Mouse (Mus musculus) G1E (cell line): ENCODE data around the gene Fgfr2. TPM values are rescaled to one million over a fixed set of nuclear protein-coding genes. Genes with fewer than 3 reads are reported as not detected.

ENCODE experiments used
- ATAC-seq: 2 replicates; pipeline ENCODE4 v1.8.0; 2016; ENCODE audit warnings: mild to moderate bottlenecking; ENCODE audit not compliant: insufficient number of reproducible peaks, poor library complexity, low FRiP score, severe bottlenecking; ENCODE audit errors: extremely low read depth
- DNase-seq: peaks from one replicate; pipeline ENCODE4 v3.0.0; 2012; ENCODE audit warnings: low spot score
- H3K27me3 ChIP-seq: 2 replicates; pipeline ENCODE4 v1.6.1; 2012; ENCODE audit warnings: mild to moderate bottlenecking, low read length, inconsistent platforms; ENCODE audit not compliant: insufficient read depth
- H3K36me3 ChIP-seq: replicated peaks from 2 replicates; pipeline ENCODE3; 2012; ENCODE audit warnings: mild to moderate bottlenecking, inconsistent platforms
- H3K4me1 ChIP-seq: 2 replicates; pipeline ENCODE4 v1.6.1; 2012; ENCODE audit warnings: low read depth, low read length, inconsistent platforms, mixed read lengths; ENCODE audit not compliant: insufficient read depth
- H3K4me3 ChIP-seq: 2 replicates; pipeline ENCODE4 v1.5.1; 2012; ENCODE audit warnings: low read depth, mild to moderate bottlenecking, inconsistent platforms, low read length, moderate library complexity, mixed read lengths
- H3K9me3 ChIP-seq: replicated peaks from 2 replicates; pipeline ENCODE4 v1.6.1; 2012; ENCODE audit warnings: inconsistent platforms
- CTCF ChIP-seq: IDR thresholded peaks from 2 replicates; pipeline ENCODE4 v1.5.1; 2012; ENCODE audit warnings: low read depth, low read length, inconsistent platforms, mixed read lengths
- GATA1 ChIP-seq: IDR thresholded peaks from 2 replicates; pipeline ENCODE4 v1.6.1; 2012; ENCODE audit warnings: borderline replicate concordance, low read length, inconsistent platforms, mixed read lengths
- GATA2 ChIP-seq: IDR thresholded peaks from 2 replicates; pipeline ENCODE4 v1.6.1; 2012; ENCODE audit warnings: low read depth, low read length, inconsistent platforms, borderline replicate concordance
- POLR2AphosphoS5 ChIP-seq: IDR thresholded peaks from 2 replicates; pipeline ENCODE4 v1.6.1; 2012; ENCODE audit warnings: low read depth, low read length, inconsistent platforms; ENCODE audit not compliant: insufficient replicate concordance
- TAL1 ChIP-seq: conservative IDR thresholded peaks from 2 replicates; pipeline ENCODE4 v1.6.1; 2012; ENCODE audit warnings: low read depth, low read length, inconsistent platforms, mixed read lengths
- polyA plus RNA-seq: library from polyadenylated mRNA; stranded (reverse); fragments of >175 nt; gene quantifications from 2 replicates; pipeline ENCODE4 v1.2.3, GENCODE M21; 2012
- total RNA-seq, 2 experiments: library from RNA; stranded (forward) in 1 of 2; stranded (reverse) in 1 of 2; fragments of 200-1000 nt in 1 of 2; fragments of >200 nt in 1 of 2; fragmentation: Nextera tagmentation in 1 of 2; gene quantifications; 2 replicates each; pipeline ENCODE4 v1.2.3; 2014 to 2017

Fgfr2 gene
- total and polyA plus RNA-seq, 3 experiments: 0.22 TPM; not detected in 2

GRCm38 (mm10) chr7:133090641-133091040 lies 32.5 kb downstream of the Fgfr2 start:
- H3K27me3 ChIP-seq: no peaks in the 10 kb centered on the region
- peaks cover 78% of the 10 kb centered on the region for H3K36me3 ChIP-seq
- ATAC-seq (no peak), DNase-seq (no peak)
- H3K4me1 ChIP-seq: peaks cover 16% of the 10 kb centered on the region; the same call in 1 of the 2 replicates
- no peaks in the 10 kb centered on the region for H3K9me3 ChIP-seq
- no peak overlapping the region for H3K4me3 ChIP-seq
- TF ChIP-seq TAL1: no peak
- TF ChIP-seq POLR2AphosphoS5: no peak
- no peak for TF ChIP-seq CTCF
- no peak for TF ChIP-seq GATA1

DNA sequence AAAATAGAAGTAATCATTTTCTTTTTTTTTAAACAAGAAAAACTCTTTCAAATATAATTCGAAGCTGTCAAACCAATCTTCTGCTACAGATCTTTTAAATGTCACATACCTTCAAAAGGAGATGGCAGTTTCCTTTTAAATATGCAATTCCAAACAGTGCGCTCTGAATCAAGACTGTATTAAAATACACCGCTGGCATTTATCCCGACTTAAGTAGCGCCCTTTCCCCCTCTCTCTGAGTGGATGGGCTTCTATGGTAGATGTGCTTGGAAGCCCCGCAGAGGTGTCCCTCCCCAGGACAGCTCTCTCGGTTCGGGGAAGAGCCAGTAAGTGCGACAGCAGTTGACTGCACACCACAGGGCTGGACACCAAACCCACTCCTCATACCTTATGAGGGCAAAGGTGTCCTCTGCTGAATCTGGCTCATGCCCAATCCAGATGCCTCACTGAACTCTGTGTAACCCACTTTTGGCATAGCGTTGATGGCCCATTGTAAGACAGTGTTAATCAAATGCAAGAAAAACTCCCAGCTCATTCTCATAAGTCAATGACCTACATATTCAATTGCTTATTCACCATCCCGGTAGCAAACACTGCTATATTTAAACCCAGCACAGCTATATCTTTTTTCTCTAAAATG lies 33.4 kb downstream of the Fgfr2 start:
- DNase-seq (no peak), ATAC-seq (no peak)
- Histone ChIP-seq H3K4me1 (peaks cover 16% of the 10 kb centered on the region; the same call in 1 of the 2 replicates), H3K9me3 (no peaks in the 10 kb centered on the region), H3K36me3 (peaks cover 80% of the 10 kb centered on the region), H3K27me3 (no peaks in the 10 kb centered on the region), H3K4me3 (no peak overlapping the region)
- TF ChIP-seq CTCF: no peak
- no peak for TF ChIP-seq TAL1
- TF ChIP-seq POLR2AphosphoS5: no peak
- TF ChIP-seq GATA2: no peak
- no peak for TF ChIP-seq GATA1

DNA sequence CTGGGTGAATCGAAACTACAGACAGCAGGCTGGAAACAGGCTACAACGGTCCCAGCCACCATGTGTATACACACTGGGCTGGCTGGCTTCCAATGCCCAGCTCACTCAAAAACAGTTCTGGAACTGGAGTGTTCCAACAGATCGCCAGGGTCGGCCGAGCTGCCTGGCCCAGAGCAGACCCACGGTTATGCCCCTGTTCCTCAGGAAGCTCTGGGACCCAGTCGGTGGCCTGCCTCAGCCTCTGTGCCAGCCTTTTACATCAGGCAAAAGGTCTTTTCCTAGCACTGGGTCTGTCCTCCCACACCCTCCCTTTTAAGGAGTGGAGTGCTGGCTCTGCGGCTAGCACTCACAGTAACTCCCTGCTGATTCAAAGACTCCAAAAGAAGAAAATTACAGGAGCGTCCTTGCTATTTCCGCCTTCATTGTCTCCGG lies 34.3 kb downstream of the Fgfr2 start:
- TF ChIP-seq TAL1 (no peak), GATA1 (no peak), GATA2 (no peak), CTCF (no peak), POLR2AphosphoS5 (no peak)
- H3K4me1 ChIP-seq: peaks cover 16% of the 10 kb centered on the region; the same call in 1 of the 2 replicates
- no peaks in the 10 kb centered on the region for H3K9me3 ChIP-seq
- peaks cover 80% of the 10 kb centered on the region for H3K36me3 ChIP-seq
- DNase-seq: no peak
- ATAC-seq: no peak
- no peak overlapping the region for H3K4me3 ChIP-seq
- no peaks in the 10 kb centered on the region for H3K27me3 ChIP-seq

- Histone ChIP-seq H3K27me3 (no peaks in the 10 kb centered on the region), H3K36me3 (peaks cover 80% of the 10 kb centered on the region), H3K9me3 (no peaks in the 10 kb centered on the region), H3K4me1 (peaks cover 16% of the 10 kb centered on the region; the same call in 1 of the 2 replicates), H3K4me3 (no peak overlapping the region)
- ATAC-seq: no peak
- TF ChIP-seq GATA1 (no peak), GATA2 (no peak), TAL1 (no peak), CTCF (no peak), POLR2AphosphoS5 (no peak)
- DNase-seq: no peak
These were observed 34.7 kb downstream of the Fgfr2 start for GRCm38 (mm10) chr7:133088411-133088810.

DNA sequence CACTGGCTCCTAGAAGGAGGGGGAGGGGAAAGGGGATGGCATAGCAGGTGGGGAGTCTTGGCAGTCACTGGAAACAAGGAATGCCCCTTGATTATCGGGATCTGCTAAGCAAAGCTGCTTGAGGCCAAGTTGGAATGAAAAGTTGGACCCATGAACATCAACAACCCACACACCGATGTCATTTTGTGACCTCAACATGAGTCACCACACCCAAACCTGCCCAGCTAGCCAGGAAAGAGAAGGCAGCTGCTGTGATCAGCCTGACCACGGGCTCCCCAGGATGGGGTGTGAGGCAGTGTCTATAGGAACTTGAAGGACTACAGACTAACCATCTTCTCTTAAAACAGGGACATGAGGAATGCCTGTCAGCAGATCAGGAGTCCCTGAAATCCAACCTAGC lies 37.7 kb downstream of the Fgfr2 start:
- Histone ChIP-seq H3K27me3 (no peaks in the 10 kb centered on the region), H3K4me3 (no peak overlapping the region), H3K4me1 (peaks cover 8% of the 10 kb centered on the region; the same call in 1 of the 2 replicates)

DNA sequence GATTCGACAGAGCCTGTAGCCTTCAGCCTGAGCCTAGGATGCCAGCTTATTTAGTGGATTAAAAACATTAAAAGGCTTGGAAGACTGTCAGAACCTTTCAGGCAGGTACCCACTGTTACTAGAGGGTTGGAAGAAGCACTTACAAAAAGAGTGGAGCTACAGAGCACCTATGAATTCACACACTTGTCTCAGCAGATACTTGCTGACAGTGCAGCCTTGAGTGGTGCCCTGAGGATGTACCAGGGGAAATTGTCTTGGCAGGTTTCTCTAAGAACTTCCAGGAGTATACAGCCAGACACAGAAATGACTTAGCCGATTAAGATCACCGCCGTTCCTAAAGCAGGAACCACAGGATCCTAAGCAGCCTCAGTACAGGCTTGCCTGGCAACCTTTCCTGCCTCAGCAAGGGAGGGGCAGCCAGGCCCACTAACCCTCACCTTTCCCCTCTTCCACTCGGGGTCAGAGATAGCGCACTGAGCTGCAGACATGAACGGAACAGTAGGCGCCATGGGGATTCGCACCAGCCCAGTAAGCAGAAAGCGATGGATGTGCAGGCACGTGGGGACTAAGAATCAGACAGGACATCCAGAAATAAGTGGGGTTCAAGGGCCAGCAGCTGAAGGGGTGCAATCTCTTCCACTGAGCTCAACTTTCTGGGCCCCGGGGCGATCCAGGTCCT lies 39.1 kb downstream of the Fgfr2 start:
- TF ChIP-seq GATA2: no peak
- TF ChIP-seq CTCF: no peak
- TF ChIP-seq POLR2AphosphoS5: no peak
- TF ChIP-seq GATA1: no peak
- no peak for TF ChIP-seq TAL1
- H3K27me3 ChIP-seq: no peaks in the 10 kb centered on the region
- no peak overlapping the region for H3K4me3 ChIP-seq
- H3K4me1 ChIP-seq: 0 out of 2 replicates have a peak, but pooled peaks cover 8% of the 10 kb centered on the region
- DNase-seq: no peak
- ATAC-seq: no peak
- H3K36me3 ChIP-seq: peaks cover 91% of the 10 kb centered on the region
- no peaks in the 10 kb centered on the region for H3K9me3 ChIP-seq

More for the DNA sequence above, 37.7 kb downstream of the Fgfr2 start:
- no peak for DNase-seq
- Histone ChIP-seq H3K36me3 (peaks cover 84% of the 10 kb centered on the region), H3K9me3 (no peaks in the 10 kb centered on the region)
- ATAC-seq: no peak
- TF ChIP-seq GATA1: no peak
